Mouse (Mus musculus): ENCODE results near the gene Itih5.

- TF ChIP-seq CTCF (IDR thresholded peaks at IDR 0.05; ENCODE audit: low read depth): no peak
- TF ChIP-seq EP300 (IDR thresholded peaks at IDR 0.05; ENCODE audit: low read depth): no peak
Observed at GRCm38 (mm10) chr2:10153201-10154075, at the start of gene Itih5.

Data from liver, postnatal 0 days (tissue).